Mouse (Mus musculus) liver, adult (tissue): Measurements from ENCODE around the gene M6pr.

Experiments
- GATA4 ChIP-seq: IDR thresholded peaks from 2 replicates; pipeline ENCODE4 v1.6.1; 2014; ENCODE audit warnings: mild to moderate bottlenecking, low read length; ENCODE audit not compliant: insufficient replicate concordance

The M6pr gene

DNA sequence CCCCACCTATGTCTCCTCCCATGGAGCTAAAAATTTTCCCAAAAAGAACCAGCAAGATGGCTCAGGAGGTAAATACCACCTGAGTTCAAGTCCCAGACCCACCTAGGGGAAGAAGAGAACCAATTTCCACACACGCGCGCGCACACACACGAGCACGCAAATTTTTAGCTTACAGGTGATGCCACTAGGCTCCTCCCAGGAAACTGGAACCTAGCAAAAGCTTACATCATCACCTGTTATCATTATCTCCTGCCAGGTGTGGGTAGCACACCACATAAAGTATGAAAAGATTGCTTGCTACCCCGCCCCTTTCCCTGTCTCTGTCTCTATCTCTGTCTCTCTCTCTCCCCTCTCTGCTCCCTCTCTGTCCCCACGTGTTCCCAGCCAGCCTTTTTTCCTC, 15.4 kb upstream of the M6pr start:
- no peak for TF ChIP-seq GATA4

DNA sequence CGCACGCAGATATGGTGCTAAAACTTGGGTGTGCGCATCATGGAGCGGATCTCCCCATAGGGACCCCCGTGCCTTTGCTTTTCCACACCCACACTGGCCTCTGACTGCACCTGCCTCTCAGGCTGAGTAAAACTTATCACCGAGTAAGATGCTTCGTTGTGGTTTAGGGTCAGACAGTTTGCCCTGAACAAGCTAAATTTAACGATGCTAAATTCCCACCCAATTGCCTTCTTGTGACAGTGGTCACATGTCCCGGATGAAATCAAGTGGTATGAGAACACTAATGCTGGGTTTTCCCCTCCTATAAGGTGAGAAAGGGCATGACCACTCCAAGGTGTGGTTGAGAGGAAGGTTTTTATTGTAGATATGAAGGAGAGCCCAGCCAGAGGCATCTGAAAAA, 14.7 kb upstream of the M6pr start:
- no peak for TF ChIP-seq GATA4

DNA sequence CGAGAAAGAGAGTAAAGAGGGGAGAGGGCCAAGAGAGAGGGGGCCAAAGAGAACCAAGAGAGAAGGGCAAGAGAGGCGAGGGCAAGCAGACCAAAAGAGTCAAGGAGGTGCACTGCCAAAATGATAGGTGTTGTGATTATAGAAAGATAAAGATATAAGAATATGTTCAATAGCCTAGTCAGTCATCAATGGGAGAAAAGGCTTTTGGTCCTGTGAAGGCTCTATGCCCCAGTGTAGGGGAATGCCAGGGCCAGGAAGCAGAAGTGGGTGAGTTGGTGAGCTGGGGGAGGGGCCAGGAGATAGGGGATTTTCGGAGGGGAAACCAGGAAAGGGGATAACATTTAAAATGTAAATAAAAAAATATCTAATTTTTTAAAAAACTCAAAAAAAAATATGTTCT, 14.2 kb upstream of the M6pr start:
- TF ChIP-seq GATA4: no peak

DNA sequence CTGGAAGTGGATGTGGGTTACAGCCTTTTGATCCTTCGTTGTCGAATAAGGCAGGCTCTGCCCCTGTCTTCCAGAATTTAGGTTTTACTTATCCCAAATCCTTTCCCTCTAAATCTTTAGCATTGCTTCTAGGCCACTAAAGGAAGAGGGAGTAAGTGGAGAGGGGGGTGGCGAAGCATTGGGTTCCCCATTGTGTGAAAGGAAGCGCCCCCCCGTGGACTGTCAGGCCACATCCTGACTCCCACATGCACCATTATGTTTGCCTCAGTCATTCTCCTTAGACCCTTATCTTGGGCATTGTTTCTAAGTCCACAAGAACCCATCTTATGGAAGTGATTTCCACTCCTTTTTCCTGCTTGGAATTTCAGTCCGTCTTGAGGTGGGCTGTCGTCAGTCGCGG, 13.3 kb upstream of the M6pr start:
- TF ChIP-seq GATA4: no peak

DNA sequence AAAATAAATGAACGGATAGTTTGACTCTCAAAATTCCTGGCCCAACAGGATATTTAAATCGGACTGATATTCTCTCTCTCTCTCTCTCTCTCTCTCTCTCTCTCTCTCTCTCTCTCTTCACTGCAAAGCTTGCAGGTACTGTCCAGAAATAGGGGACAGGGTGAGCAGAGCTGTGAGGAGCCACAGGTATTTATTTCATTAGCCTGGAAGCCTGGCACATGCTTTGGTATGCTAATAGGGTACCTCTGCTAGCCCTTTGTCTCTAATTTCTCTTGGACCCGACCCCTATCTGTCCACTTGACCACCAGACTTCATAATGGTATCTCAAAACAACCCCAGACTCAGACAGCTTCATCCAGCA, 11.6 kb upstream of the M6pr start:
- TF ChIP-seq GATA4: no peak

DNA sequence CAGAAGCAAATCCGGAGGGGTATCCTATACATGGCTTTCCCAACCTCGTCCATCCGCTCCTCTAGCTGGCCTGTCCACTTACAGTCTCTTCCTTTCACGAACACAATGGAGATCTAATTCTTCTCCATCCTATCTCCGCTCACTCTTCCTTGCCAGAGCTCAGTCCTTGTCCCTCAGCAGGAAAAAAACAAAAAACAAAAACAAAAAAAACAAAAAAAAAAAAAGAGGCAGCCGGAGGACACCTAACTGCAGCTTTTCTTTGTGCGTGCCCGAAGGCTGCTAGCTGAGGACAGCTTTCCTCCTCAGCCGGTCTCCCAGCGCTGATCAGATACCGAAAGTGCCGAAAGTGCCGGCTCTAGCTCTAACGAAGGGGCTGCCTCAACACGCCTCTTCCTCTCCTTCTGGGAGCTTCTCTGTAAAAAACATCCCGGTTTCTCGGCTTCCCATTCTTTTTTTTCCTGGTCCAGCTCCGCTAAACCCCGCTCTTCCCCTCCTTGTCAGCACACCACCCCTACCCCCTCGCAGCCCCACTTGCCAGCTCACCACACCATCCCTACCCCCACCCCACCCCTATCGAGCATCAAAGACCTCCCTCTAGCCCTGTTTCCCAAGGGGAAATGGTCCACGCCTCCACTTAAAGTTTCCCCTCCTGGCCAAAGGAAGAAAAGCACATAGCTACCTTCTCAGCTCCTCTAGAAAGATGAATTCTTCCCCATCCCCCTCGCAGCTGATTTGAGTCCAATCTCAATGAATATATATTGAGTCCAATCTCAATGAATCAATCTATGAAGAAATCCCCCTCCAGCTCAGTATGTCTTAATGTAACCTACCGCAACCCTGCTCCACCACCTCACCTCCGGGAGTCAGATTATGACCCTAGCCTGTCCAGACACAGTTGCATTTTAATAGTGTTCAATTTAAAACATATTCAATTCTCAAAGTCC, 11.0 kb upstream of the M6pr start:
- no peak for TF ChIP-seq GATA4

DNA sequence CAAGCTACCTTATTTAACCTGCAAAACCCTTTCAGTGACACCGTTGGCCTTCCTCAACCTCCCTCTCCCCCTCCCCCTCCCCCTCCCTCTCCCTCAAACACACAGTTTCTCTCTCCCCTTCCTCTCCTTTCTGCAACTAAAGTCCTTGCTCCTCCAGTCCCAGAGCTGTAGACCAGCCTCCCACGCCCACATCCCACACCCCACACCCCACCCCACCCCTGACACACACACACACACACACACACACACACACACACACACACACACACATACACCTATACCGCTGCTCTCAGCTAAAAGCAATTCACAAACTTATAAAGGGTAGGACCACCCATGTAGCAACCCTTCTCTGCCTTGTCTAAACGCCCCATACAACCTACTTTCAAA, 10.3 kb upstream of the M6pr start:
- no peak for TF ChIP-seq GATA4

DNA sequence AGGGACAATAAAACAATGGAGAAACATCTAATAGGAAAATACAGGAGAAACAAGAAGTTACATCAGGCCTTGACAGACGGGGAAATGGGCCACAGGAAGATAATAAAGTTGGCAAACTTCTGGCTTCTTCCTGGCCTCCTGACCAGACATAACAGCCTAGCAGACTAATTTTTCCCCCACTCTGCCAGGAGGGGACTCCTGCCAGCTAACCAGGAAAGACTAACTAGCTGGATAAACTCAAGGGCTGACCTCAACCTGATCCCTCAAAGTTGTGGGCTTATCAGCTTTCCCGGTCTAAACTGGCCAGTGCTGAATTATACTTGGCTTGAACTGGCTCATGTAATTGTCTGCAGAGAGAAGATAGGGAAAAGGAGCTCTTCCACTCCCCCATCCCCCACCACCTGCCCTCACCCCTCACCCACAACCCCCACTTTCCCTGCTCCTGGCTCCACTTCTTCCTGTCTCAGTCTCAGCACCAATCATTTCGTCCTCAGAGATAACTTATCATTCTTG, 8.8 kb upstream of the M6pr start:
- TF ChIP-seq GATA4: no peak

DNA sequence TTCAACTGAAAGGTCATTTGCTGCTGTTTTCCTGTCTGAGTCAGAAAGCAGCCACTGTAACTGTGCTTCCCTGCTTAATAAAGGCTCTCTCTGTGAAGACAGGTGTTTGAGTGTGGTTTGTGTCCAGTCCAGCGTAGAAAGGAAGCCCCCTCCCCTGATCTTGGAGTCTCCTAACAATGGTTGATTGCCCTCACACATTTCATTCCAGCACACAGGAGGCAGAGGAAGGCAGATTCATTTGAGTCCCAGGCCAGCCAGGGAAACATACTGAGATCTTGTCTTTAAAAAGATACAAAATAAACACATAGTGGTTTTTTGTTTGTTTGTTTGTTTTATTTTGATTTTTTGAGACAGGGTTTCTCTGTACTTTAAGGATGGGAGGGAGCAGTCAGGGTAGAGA, 6.4 kb upstream of the M6pr start:
- no peak for TF ChIP-seq GATA4

DNA sequence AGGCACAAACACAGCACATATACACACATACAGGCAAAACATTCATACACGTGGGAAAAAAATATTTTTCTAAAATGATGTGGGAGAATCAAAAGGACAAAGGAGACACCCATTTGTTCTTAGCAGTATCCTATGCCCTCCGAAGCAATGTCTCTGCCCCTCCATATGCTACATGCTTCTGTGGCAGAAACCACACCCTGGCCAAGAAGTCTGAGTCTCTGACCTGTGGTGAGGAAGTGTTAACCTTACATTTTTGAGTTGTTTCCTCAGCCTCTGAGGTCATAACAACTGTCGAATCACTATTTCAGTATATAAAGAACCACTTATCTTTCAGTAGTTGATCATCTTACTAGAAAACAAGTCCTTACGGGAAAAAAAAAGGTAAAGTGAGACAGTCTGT, 5.9 kb upstream of the M6pr start:
- no peak for TF ChIP-seq GATA4

DNA sequence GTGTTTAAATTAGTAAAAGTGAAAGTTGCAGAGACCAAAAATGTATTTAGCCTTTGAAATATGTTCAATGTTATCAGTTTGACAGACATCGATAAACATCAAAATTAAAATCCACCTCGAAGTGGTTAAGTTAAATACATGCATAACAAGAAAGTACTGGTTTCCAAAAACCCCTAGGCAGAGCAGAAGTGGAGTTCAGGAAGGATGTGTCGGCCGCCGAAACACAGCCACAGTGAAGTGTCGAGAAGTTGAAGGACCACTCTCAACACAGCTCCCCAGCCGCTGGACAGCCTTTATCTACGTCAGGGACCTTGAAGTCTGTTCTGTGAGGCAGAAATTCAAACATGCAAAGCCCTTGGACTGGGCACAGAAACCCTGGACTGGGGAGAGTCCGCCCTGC, 5.0 kb upstream of the M6pr start:
- no peak for TF ChIP-seq GATA4

DNA sequence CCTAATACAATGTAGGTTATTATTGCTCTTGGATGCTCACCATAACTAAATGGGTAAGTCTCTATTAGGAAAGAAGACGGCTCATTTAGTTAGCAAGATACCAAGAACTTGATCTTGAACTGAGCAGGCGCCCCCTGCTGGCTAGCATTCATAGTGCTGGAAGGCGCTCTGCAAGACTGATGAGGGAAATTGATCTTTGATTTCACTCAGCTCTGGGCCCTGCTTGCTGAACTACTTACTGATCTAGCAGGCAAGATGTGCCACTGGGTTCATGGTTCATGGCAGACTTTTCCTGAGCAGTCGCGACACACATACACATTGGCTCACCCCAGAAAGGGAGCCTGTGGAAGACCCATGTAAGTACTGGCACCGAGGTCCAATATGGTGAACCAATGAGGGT, 4.2 kb upstream of the M6pr start:
- TF ChIP-seq GATA4: no peak

DNA sequence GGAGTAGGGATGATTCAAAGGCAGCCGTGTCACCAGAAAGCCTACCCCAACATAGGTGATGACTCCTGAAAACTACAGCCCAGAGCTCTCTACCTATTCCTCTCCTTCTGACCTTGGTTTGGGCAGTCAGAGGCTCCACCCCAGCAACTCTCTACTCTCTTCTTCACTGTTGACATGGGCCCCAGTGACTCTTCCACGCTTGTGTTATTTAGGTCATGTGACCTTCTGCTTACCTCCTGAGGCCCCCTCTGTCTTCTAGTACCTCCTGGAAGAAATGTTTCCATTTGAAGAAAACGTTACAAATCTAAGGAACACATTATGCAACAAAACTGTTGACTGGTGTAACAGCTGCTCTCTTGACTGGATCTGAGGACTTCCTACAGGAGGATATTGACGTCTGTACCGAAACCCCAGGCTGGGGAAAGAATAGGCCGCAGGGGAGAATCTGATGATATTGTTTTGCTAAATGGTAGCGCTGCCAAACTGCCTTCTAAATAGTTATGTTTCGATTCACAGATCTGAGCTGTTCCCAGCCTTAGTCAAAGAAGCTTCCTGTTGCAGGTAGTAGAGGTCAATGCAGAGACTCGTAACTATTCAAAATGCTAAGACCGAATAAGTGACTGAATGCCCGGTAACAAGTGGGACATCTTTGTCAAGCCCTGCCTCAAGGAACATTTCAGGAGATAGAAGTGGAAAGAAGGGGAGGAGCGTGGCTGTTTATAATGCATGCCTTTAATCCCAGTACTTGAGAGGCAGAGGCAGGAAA, 3.5 kb upstream of the M6pr start:
- no peak for TF ChIP-seq GATA4

DNA sequence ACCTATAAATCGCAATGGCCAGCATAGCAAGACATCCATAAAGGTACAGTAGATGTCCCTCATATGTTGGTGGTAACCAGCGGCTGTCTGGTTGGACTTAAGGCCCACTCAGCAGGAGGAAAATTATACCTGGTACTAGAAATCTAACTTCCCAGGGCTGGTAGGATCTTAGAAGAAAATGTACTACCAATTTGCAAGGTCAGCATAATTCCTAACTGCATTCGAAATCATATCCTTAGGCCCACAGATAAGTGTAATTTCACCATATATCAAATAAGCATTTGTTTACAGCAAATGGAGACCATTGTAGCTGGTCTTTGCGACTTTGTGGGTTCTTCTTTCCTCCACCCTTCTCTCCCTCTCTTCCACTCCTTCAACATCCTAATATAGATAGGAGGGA, 1.8 kb upstream of the M6pr start:
- no peak for TF ChIP-seq GATA4

DNA sequence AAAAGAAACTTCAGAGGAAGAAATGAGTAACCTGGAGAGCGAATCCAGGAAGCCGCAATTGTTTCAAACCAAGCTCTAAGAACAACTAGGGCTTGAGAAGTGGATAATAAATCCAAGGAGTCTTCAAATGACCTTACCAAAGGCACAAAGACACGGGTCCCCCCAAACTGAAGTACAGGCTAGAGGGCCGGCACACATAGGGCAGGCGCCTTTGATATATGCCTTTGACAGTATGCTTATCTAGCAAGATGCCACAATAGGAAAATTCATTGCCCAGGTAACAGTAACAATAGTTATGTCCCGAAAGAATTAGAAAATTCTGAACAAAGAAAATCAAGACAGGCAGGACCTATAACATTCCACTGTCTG, 400 bp upstream of the M6pr start:
- TF ChIP-seq GATA4: no peak

DNA sequence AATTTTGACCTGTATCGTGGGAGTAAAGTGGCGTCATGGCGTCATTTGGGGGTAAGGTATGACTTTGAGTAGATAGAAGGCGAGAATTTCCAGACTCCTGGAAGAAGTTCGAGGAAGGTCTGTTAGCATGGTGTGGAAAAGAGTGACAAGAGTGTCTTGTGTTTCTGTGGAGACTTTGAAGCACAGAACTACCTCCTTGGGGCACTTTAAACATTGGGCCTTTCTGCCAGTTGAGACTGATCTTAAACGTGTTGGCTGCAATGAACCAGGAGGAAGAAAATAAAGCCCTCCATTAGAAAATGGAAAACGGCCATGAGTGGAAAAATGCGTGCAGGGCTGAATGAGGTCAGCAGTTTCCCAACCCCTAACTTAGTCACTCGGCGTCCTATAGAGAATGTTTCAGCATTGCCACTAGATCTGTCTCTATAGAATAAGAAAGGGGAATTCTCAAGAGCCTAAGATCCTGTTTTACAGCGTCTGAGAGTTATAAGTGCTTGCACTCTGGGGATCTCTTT, 983 bp downstream of the M6pr start:
- TF ChIP-seq GATA4: no peak
